Mouse (Mus musculus) kidney, adult 2 months (tissue): Measurements from ENCODE around the gene Lrrc73.

Experiments used
- CTCF ChIP-seq: fragments of 200-500 bp; conservative IDR thresholded peaks from 2 replicates; pipeline ENCODE4 v1.5.1; 2011; ENCODE audit warnings: low read depth, mild to moderate bottlenecking, control low read depth, low read length, moderate library complexity, mixed read lengths; ENCODE audit not compliant: insufficient read depth, insufficient read length
- POLR2A ChIP-seq: fragments of 200-500 bp; IDR thresholded peaks from one replicate; pipeline ENCODE4 v1.6.1; 2011; ENCODE audit warnings: low read depth, low read length, control low read depth

- no peak for TF ChIP-seq CTCF
- TF ChIP-seq POLR2A, result no peak
Observed at GRCm38 (mm10) chr17:46272058-46272457, 18.7 kb downstream of the Lrrc73 start.
